Mouse (Mus musculus) hindbrain, embryonic 16.5 days (tissue): ENCODE data around the gene Ccl27a. TPM values are rescaled to one million over a fixed set of nuclear protein-coding genes. Genes with fewer than 3 reads are reported as not detected.

Experiments used
- polyA plus RNA-seq: library from polyadenylated mRNA; unstranded; fragments of >200 nt; fragmentation: Nextera tagmentation; extraction: Ambion mirVana; gene quantifications from 2 replicates; pipeline ENCODE4 v1.2.1, GENCODE M21; 2015

The Ccl27a gene
- polyA plus RNA-seq, 1 experiment from 2014 or later = 276 TPM

Other genes with a start within 250 kb of the Ccl27a start
- gene Fam219a, start 204.7 kb downstream of the Ccl27a start, polyA plus RNA-seq = 14.2 and 14.8 TPM in 2 replicates
- gene Dnaic1, start 204.5 kb downstream of the Ccl27a start, polyA plus RNA-seq = 2.4 and 3.3 TPM in 2 replicates
- gene Enho, start 133.9 kb downstream of the Ccl27a start, polyA plus RNA-seq = 115 and 117 TPM in 2 replicates
- 22.5 and 29.5 TPM in 2 replicates for gene Cntfr, start 77.2 kb downstream of the Ccl27a start, polyA plus RNA-seq
- gene Il11ra1, start 74.3 kb downstream of the Ccl27a start, polyA plus RNA-seq = 46.4 and 46.6 TPM in 2 replicates
- gene Rpp25l, start 60.7 kb downstream of the Ccl27a start, polyA plus RNA-seq = 63.6 and 65.2 TPM in 2 replicates
- 309 and 323 TPM in 2 replicates for gene Dctn3, start 51.1 kb downstream of the Ccl27a start, polyA plus RNA-seq
- gene Arid3c, start 43.1 kb downstream of the Ccl27a start, polyA plus RNA-seq = 0.76 and 0.84 TPM in 2 replicates
- gene Galt, start 19.0 kb downstream of the Ccl27a start, polyA plus RNA-seq = 60.9 and 61.8 TPM in 2 replicates
- gene Sigmar1, start 18.1 kb downstream of the Ccl27a start, polyA plus RNA-seq = 86.8 and 96.3 TPM in 2 replicates
- not detected in 2 replicates for gene Gm21541, start 129.4 kb upstream of the Ccl27a start, polyA plus RNA-seq
- gene Gm20878, start 167.3 kb upstream of the Ccl27a start, polyA plus RNA-seq = 12.1 and 13.6 TPM in 2 replicates
- 1.9 and 2.0 TPM in 2 replicates for gene Fam205a4, start 191.8 kb upstream of the Ccl27a start, polyA plus RNA-seq